Mouse (Mus musculus) forebrain, postnatal 0 days (tissue): ENCODE results near the gene Immp2l. TPM values are rescaled to one million over a fixed set of nuclear protein-coding genes. Genes with fewer than 3 reads are reported as not detected.
A peak's percentile ranks its signal among the peaks of the same experiment; 100 is the strongest.

Source experiments
- ATAC-seq: fragments of 200-750 bp; cut with Nextera tagmentation; 2 replicates; pipeline ENCODE4 v1.8.0; 2017; ENCODE audit warnings: mild to moderate bottlenecking, moderate library complexity
- DNase-seq: peaks from one replicate; pipeline ENCODE4 v3.0.0-alpha.2; 2015
- H3K27ac ChIP-seq: fragments of 300-500 bp; sonication (generic); 2 replicates; pipeline ENCODE4 v1.5.1; 2014; ENCODE audit warnings: low read depth, mild to moderate bottlenecking, antibody characterized with exemption, low read length, moderate library complexity, mixed read lengths
- H3K27me3 ChIP-seq: fragments of 300-500 bp; sonication (generic); 2 replicates; pipeline ENCODE4 v1.6.1; 2014; ENCODE audit warnings: mild to moderate bottlenecking, low read length, mixed read lengths; ENCODE audit not compliant: insufficient read depth
- H3K36me3 ChIP-seq: fragments of 300-500 bp; sonication (generic); 2 replicates; pipeline ENCODE4 v1.6.1; 2014; ENCODE audit warnings: mild to moderate bottlenecking, moderate library complexity; ENCODE audit not compliant: insufficient read depth
- H3K4me1 ChIP-seq: fragments of 300-500 bp; sonication (generic); 2 replicates; pipeline ENCODE4 v1.6.1; 2014; ENCODE audit warnings: antibody characterized with exemption; ENCODE audit not compliant: insufficient read depth
- H3K4me2 ChIP-seq: fragments of 300-500 bp; sonication (generic); 2 replicates; pipeline ENCODE4 v1.6.1; 2014; ENCODE audit warnings: low read depth, mild to moderate bottlenecking, moderate library complexity
- H3K4me3 ChIP-seq: fragments of 300-500 bp; sonication (generic); 2 replicates; pipeline ENCODE4 v1.5.1; 2014; ENCODE audit warnings: low read depth, low read length, mixed read lengths
- H3K9ac ChIP-seq: fragments of 300-500 bp; sonication (generic); 2 replicates; pipeline ENCODE4 v1.6.1; 2014; ENCODE audit warnings: mild to moderate bottlenecking
- H3K9me3 ChIP-seq: fragments of 300-500 bp; sonication (generic); 2 replicates; pipeline ENCODE4 v1.6.1; 2016; ENCODE audit warnings: low read length
- CTCF ChIP-seq: sonication (generic); IDR thresholded peaks from 2 replicates; pipeline ENCODE4 v1.5.1; 2016; ENCODE audit warnings: antibody characterized with exemption, control low read depth, low read depth
- WGBS: fragments of 180-500 bp; shearing (Covaris S2); extraction: QIAGEN DNeasy Blood & Tissue Kit; methylation state at CpG from one replicate; pipeline ENCODE4 v1.1.7; 2014; 5-methylcytosine and 5-hydroxymethylcytosine counted together
- polyA plus RNA-seq: library from polyadenylated mRNA; unstranded; fragments of >200 nt; fragmentation: Nextera tagmentation; extraction: Ambion mirVana; gene quantifications from 2 replicates; pipeline ENCODE4 v1.2.1, GENCODE M21; 2015
- total RNA-seq: library from RNA; depleted of rRNA; stranded (reverse); fragments of >200 nt; gene quantifications from 2 replicates; pipeline ENCODE4 v1.2.3, GENCODE M21; 2014

Gene Immp2l
- total and polyA plus RNA-seq, 2 experiments from 2014 or later = 5.9 to 19.4 TPM

- H3K36me3 ChIP-seq = no peaks in the 10 kb centered on the region
- no peaks in the 10 kb centered on the region for H3K27me3 ChIP-seq
- peak overlapping the region; percentile 92 for H3K27ac ChIP-seq
- H3K9me3 ChIP-seq = no peaks in the 10 kb centered on the region
- H3K9ac ChIP-seq = peak overlapping the region; percentile 79
- ATAC-seq (peak; percentile 96), DNase-seq (peak; percentile 92)
- peak overlapping the region; percentile 73 for H3K4me3 ChIP-seq
- WGBS = 6% methylated on average over 12 of the region's 12 CpGs
- H3K4me2 ChIP-seq = peak overlapping the region; percentile 58
- TF ChIP-seq CTCF = peak; percentile 11; the same call in 1 of the 2 replicates
- no peaks in the 10 kb centered on the region for H3K4me1 ChIP-seq
Observed at GRCm38 (mm10) chr12:41485512-41486215, 461.8 kb downstream of the Immp2l start.

- no peak for DNase-seq
- no peak for ATAC-seq
- no peak for TF ChIP-seq CTCF
- Histone ChIP-seq H3K4me2 (peak within 1 kb of the TSS; percentile 58), H3K27me3 (no peaks in the 10 kb centered on the region), H3K4me3 (peak within 1 kb of the TSS; percentile 73), H3K9me3 (no peaks in the 10 kb centered on the region), H3K36me3 (no peaks in the 10 kb centered on the region), H3K4me1 (no peaks in the 10 kb centered on the region), H3K9ac (peak within 1 kb of the TSS; percentile 79), H3K27ac (peak within 1 kb of the TSS; percentile 92)
- WGBS = 97% methylated on average over 1 of the region's 1 CpGs
Observed at GRCm38 (mm10) chr12:41486331-41486730, 462.4 kb downstream of the Immp2l start, which contains the start of gene Lrrn3. Gene Lrrn3 (minus strand): TSS chr12:41486431.

- Histone ChIP-seq H3K27ac (no peak overlapping the region), H3K27me3 (no peaks in the 10 kb centered on the region), H3K4me3 (no peak overlapping the region), H3K4me2 (no peak overlapping the region), H3K9ac (no peak overlapping the region), H3K4me1 (no peaks in the 10 kb centered on the region), H3K9me3 (no peaks in the 10 kb centered on the region), H3K36me3 (no peaks in the 10 kb centered on the region)
- no peak for ATAC-seq
- peak; percentile 93 for TF ChIP-seq CTCF
- peak; percentile 78 for DNase-seq
- 16% methylated on average over 5 of the region's 5 CpGs for WGBS
Observed at GRCm38 (mm10) chr12:41487005-41487404, 463.1 kb downstream of the Immp2l start.

- Histone ChIP-seq H3K4me2 (no peak overlapping the region), H3K27me3 (no peaks in the 10 kb centered on the region), H3K36me3 (no peaks in the 10 kb centered on the region), H3K4me1 (no peaks in the 10 kb centered on the region), H3K4me3 (no peak overlapping the region), H3K27ac (no peak overlapping the region), H3K9ac (no peak overlapping the region), H3K9me3 (no peaks in the 10 kb centered on the region)
- WGBS = 34% methylated on average over 10 of the region's 10 CpGs
- ATAC-seq (peak; percentile 56), DNase-seq (no peak)
- TF ChIP-seq CTCF = peak; percentile 38; the same call in 1 of the 2 replicates
Observed at GRCm38 (mm10) chr12:41494620-41495019, 470.7 kb downstream of the Immp2l start.

GRCm38 (mm10) chr12:41500049-41500820, 476.3 kb downstream of the Immp2l start:
- Histone ChIP-seq H3K27ac (no peak overlapping the region), H3K4me3 (no peak overlapping the region), H3K9me3 (no peaks in the 10 kb centered on the region), H3K4me2 (no peak overlapping the region), H3K27me3 (no peaks in the 10 kb centered on the region), H3K4me1 (no peaks in the 10 kb centered on the region), H3K9ac (no peak overlapping the region), H3K36me3 (no peaks in the 10 kb centered on the region)
- TF ChIP-seq CTCF = no peak
- WGBS = 79% methylated on average over 9 of the region's 9 CpGs
- ATAC-seq (no peak), DNase-seq (no peak)

- no peak for TF ChIP-seq CTCF
Observed at GRCm38 (mm10) chr12:41508610-41509009, 484.7 kb downstream of the Immp2l start.

GRCm38 (mm10) chr12:41510588-41510987, 486.7 kb downstream of the Immp2l start:
- H3K4me3 ChIP-seq = no peak overlapping the region
- H3K27ac ChIP-seq = no peak overlapping the region
- no peak overlapping the region for H3K4me2 ChIP-seq
- peak; percentile 49 for DNase-seq
- H3K27me3 ChIP-seq = no peaks in the 10 kb centered on the region
- no peak for TF ChIP-seq CTCF
- no peaks in the 10 kb centered on the region for H3K4me1 ChIP-seq
- no peaks in the 10 kb centered on the region for H3K36me3 ChIP-seq
- ATAC-seq = peak; percentile 65; the same call in 1 of the 2 replicates
- H3K9ac ChIP-seq = no peak overlapping the region
- 56% methylated on average over 3 of the region's 3 CpGs for WGBS
- H3K9me3 ChIP-seq = no peaks in the 10 kb centered on the region

More at GRCm38 (mm10) chr12:41508610-41509009, 484.7 kb downstream of the Immp2l start:
- Histone ChIP-seq H3K9ac (no peak overlapping the region), H3K9me3 (no peaks in the 10 kb centered on the region), H3K4me3 (no peak overlapping the region), H3K4me2 (no peak overlapping the region), H3K27me3 (no peaks in the 10 kb centered on the region), H3K27ac (no peak overlapping the region), H3K4me1 (no peaks in the 10 kb centered on the region), H3K36me3 (no peaks in the 10 kb centered on the region)
- WGBS = 81% methylated on average over 4 of the region's 4 CpGs
- no peak for ATAC-seq
- DNase-seq = no peak
